Mouse (Mus musculus) R1 (cell line): ENCODE data around the gene Terb1.

Experiments used
- DNase-seq: peaks from one replicate; pipeline ENCODE4 v3.0.0-alpha.2; 2018; ENCODE audit warnings: low read depth, low spot score

Gene Terb1

DNA sequence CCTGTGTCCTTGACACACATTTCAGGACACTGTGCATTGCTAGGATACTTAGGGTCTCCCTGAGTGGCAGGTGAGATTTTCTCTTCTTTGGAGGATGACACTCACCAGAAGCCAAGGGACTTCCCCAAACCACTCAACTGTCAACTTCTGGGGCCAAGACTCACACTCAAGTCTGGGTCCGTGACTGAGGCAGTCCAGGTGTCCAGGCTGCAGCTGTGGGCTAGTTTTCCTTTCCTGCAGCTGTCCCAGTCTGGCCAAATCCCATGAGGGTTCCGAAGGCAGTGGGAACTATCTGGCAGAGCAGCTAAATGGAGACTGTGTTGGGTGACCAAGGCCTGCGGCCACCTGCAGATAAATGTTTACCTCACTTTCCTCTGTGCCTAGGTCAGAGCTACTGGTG, 97.7 kb downstream of the Terb1 start:
- no peak for DNase-seq

DNA sequence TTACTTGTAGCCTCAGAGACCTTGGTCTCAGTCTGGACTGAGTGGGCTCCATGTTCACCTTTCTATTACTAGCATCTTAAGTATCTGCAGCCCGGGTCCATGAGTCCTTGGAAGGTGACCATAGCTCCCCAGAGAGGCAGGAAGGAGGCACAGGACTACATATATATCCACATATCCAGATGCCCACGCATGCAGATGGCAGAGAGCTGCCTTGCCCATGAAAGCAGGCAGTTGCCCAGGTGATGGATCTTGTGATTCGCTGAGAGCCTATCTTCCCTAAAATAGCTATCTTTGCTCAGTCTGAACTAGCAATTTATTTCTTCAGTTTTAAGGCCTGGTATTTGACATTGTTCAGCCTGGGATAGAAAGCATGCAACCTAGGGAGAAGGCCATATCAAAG, 98.2 kb downstream of the Terb1 start:
- DNase-seq: no peak

DNA sequence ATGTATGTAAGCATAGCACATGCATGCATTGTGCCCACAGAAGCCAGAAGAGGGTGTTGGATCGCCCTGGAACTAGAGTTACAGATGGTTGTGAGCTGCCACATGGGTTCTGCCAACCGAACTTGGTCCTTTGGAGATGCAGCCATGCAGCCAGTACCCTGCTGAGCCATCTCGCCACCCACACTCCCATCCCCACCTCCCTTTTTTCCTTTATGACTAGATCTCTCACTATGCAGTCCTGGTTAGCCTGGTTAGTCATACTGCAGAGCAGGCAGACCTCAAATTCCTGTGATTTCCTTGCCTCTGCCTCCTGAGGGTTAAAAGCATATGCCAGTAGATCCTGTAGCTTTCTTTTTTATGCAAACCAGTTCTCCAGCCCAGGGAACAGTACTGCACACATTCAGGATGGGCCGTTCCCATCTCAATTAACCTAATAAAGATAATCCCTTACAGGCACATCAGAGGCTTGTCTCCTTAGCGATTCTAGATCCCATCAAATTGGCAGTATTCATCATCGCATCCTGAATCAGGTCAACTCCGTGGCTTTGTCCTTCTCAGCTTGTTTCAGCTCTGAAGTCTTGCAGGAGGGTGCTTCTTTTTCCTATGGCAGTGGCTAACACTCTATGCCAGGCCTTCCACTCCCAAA, 99.0 kb downstream of the Terb1 start:
- peak; percentile 91 for DNase-seq

DNA sequence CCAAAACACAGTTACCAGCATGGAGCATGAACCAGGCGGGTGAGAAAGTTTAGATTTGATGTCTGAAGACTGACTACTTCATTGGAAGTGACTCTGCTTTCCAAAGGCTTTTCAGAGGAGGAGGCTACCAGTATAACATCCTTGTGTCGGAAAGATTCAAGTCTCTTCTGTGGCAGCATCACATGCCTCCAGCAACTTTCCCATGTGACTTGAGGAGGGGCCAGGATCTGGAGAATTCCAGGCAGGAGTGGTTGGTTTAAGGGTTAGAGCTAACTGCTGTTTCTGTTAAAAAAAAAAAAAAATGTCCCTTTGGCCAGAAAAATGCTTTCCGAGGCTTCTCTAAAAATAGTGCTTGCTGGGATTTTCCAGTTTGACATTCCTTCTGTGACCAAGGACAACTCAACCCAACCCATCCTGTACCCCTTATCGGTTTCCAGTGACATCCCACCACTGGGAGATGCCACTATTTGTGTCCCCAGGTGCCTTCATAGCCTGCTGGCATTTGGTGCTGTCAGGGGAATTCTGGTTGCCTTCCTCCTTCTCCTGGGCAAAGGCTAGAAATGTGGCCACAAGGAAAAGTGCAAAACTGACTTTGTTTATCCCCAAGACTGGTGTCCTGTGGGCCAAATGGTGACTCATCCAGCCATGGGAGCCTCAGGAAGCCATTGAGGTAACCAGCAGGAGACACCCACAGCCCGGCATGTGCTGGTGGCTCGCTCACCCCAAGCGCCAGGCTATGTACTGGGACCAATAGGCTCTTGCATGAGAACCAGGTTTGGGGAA, 101.2 kb downstream of the Terb1 start:
- no peak for DNase-seq

DNA sequence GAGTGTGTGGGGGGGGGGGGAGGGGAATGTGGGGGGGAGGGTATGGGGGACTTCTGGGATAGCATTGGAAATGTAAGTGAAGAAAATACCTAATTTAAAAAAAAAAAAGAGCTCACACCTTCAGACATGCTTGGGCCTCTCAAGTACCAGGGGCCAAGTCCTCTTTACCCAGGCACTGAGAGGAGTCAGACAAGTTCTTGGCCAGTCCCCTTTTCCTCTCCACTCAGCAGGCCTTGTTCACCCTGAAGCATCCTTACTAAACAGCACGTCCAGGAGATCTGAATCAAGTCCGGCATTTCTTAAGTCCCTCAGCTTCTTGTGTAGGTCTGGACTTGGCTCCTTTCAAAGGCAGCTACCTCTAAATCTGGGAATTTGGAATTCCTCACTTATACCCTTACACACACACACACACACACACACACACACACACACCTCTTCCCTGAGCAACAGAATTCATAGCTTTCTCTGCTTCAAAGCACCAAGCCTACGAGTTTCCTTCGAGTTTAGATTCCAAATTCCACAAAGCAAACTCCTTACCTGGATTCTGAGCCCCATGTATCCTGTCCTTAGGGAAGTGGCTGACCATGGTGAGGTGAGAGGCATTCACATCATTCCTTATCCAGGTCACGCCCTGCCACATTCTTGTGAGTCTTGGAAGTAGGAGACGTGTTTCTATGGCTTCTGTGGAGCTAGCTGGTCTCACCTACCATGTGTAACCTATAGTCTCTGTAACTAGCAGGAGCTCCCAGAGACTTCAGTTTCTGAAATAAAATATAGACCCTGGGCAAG, 103.2 kb downstream of the Terb1 start:
- peak; percentile 85 for DNase-seq

DNA sequence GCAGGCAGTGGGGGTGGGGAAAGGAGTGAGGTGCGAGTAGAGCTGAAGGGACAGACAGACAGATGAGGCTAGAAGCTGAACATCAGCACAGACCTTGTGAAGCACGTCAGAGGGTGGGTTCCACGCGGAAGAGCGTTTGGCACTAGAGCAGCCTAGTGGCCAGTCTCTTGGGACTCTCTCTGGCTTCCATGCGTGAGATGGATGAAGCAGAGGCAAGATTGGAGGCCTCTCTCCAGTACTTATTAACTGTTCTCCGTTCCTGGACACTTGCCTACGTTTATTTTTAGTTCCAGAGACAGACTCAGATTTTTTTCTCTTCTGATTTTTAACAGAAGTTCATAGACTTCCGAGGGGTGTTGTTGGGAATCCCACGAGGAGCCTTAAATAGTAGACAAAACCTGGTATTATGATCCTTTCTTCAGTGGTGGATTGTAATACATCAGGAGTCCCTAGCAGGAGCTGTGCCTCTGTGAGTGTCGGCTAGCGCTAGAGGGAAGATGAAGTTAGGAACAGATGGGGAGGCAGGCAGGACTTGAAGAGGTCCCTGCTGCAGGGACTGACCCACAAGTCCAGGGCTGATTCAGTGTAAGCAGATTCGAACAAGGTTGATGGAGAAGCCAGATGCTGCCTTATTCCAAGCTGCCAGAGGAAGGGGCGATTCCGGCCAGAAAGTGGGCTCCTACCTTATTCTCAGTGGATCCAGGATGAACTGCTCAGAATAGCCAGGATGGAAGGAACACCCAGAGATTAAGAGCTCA, 104.1 kb downstream of the Terb1 start:
- DNase-seq: no peak

DNA sequence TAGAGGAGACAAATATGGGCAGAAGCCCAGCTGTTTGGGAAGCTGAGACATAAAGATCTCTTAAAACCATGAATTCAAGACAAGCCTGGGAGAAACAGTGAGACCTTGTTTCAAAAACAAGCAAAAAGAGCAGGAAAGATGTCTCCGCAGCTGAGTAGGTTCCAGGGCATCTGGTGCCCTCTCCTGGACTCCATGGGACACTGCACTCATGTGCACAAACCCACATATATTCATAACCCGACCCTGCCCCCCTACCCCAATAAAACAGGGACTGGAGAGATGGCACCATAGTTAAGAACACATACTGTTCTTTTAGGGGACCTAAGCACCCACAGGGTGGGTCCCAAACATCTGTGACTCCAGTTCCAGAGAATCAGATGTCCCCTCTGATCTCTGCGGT, 106.1 kb downstream of the Terb1 start:
- peak; percentile 70 for DNase-seq
